Comparison of ENCODE assay signal across 11 mouse cellular contexts in genomic region chr1:138326091-138326490, GRCm38 (mm10). TPM values are rescaled to one million over a fixed set of nuclear protein-coding genes. Genes with fewer than 3 reads are reported as not detected.
DNase-seq lines count a peak whose midpoint lies in the region; ATAC-seq and TF ChIP-seq lines count a peak whose summit lies in the region.
"Had no signal": no experiment of that assay in that cellular context is flagged by ENCODE, and none has a peak within 500 bp of the region (broad histone marks: within the 10 kb centered on the region; RNA-seq: fewer than 3 reads in every experiment).

No protein-coding gene starts in this region.

- TF ChIP-seq CTCF in stomach, postnatal 0 days (IDR thresholded peaks at IDR 0.05; ENCODE audit: low read depth): no peak

- 39% methylated on average over 4 of the region's 4 CpGs for WGBS in intestine, embryonic 16.5 days
- WGBS in intestine, embryonic 15.5 days: 44% methylated on average over 4 of the region's 4 CpGs
- WGBS in forebrain, embryonic 16.5 days: 15% methylated on average over 4 of the region's 4 CpGs
- 24% methylated on average over 4 of the region's 4 CpGs for WGBS in hindbrain, embryonic 15.5 days
- 38% methylated on average over 4 of the region's 4 CpGs for WGBS in stomach, postnatal 0 days

- H3K4me1 ChIP-seq in intestine, embryonic 16.5 days (ENCODE audit: control insufficient read depth, insufficient read depth, low read length): no peaks in the 10 kb centered on the region
- H3K4me1 ChIP-seq in intestine, embryonic 15.5 days (replicated peaks): no peaks in the 10 kb centered on the region
- peaks cover 4% of the 10 kb centered on the region; the same call in 1 of the 2 replicates for H3K4me1 ChIP-seq in forebrain, embryonic 16.5 days (replicated peaks; ENCODE audit: control insufficient read depth, insufficient read depth, low read length)
- H3K4me1 ChIP-seq in hindbrain, embryonic 15.5 days (replicated peaks): peaks cover 13% of the 10 kb centered on the region
- no peaks in the 10 kb centered on the region for H3K4me1 ChIP-seq in stomach, postnatal 0 days (replicated peaks; ENCODE audit: control insufficient read depth, insufficient read depth)
- H3K4me1 ChIP-seq: liver, embryonic 12.5 days; neural tube, embryonic 12.5 days had no signal

- ATAC-seq in intestine, embryonic 16.5 days: 0 out of 2 replicates have a peak, but pooled peaks have one; percentile 23
- no peak for ATAC-seq in intestine, embryonic 15.5 days
- ATAC-seq in forebrain, embryonic 16.5 days: peak; percentile 57
- ATAC-seq in hindbrain, embryonic 15.5 days (ENCODE audit: low FRiP score, low read depth): peak; percentile 89
- ATAC-seq in stomach, postnatal 0 days (ENCODE audit: low FRiP score, low TSS enrichment): no peak
- ATAC-seq: liver, embryonic 12.5 days had no signal

- peak; percentile 26 to 77 for DNase-seq in lung, postnatal 4 days
- no peak for DNase-seq in urinary bladder, postnatal 10 days (ENCODE audit: low spot score)
- no peak for DNase-seq in left cerebral cortex, adult 11 months (ENCODE audit: low spot score)
- DNase-seq in stomach, postnatal 0 days (ENCODE audit: low spot score): no peak
- DNase-seq: cerebellum, adult 8-10 months had no signal

- H3K36me3 ChIP-seq in intestine, embryonic 16.5 days (ENCODE audit: control insufficient read depth, insufficient read depth, low read length): no peaks in the 10 kb centered on the region
- no peaks in the 10 kb centered on the region for H3K36me3 ChIP-seq in intestine, embryonic 15.5 days
- H3K36me3 ChIP-seq in forebrain, embryonic 16.5 days (ENCODE audit: control insufficient read depth, insufficient read depth): no peaks in the 10 kb centered on the region
- no peaks in the 10 kb centered on the region for H3K36me3 ChIP-seq in hindbrain, embryonic 15.5 days
- H3K36me3 ChIP-seq in stomach, postnatal 0 days (ENCODE audit: control insufficient read depth, insufficient read depth, low read length): no peaks in the 10 kb centered on the region
- H3K36me3 ChIP-seq: liver, embryonic 12.5 days; neural tube, embryonic 12.5 days had no signal

- H3K9me3 ChIP-seq in intestine, embryonic 16.5 days (ENCODE audit: control insufficient read depth, low read length): no peaks in the 10 kb centered on the region
- no peaks in the 10 kb centered on the region for H3K9me3 ChIP-seq in intestine, embryonic 15.5 days
- H3K9me3 ChIP-seq in forebrain, embryonic 16.5 days (ENCODE audit: control insufficient read depth, low read length): no peaks in the 10 kb centered on the region
- H3K9me3 ChIP-seq in hindbrain, embryonic 15.5 days: no peaks in the 10 kb centered on the region
- H3K9me3 ChIP-seq in stomach, postnatal 0 days (ENCODE audit: control insufficient read depth, low read length): no peaks in the 10 kb centered on the region
- H3K9me3 ChIP-seq: liver, embryonic 12.5 days; neural tube, embryonic 12.5 days had no signal

- H3K9ac ChIP-seq in intestine, embryonic 16.5 days (ENCODE audit: low read depth, low read length): no peak overlapping the region
- H3K9ac ChIP-seq in intestine, embryonic 15.5 days: no peak overlapping the region
- no peak overlapping the region for H3K9ac ChIP-seq in forebrain, embryonic 16.5 days (replicated peaks; ENCODE audit: low read depth, low read length)
- no peak overlapping the region for H3K9ac ChIP-seq in hindbrain, embryonic 15.5 days
- H3K9ac ChIP-seq in stomach, postnatal 0 days (ENCODE audit: low read length): no peak overlapping the region
- H3K9ac ChIP-seq: liver, embryonic 12.5 days; neural tube, embryonic 12.5 days had no signal

- no peak for TF ChIP-seq EP300 in stomach, postnatal 0 days (optimal IDR thresholded peaks at IDR 0.05)

- no peaks in the 10 kb centered on the region for H3K27me3 ChIP-seq in intestine, embryonic 16.5 days (replicated peaks; ENCODE audit: control insufficient read depth, insufficient read depth, low read length)
- H3K27me3 ChIP-seq in intestine, embryonic 15.5 days (replicated peaks): no peaks in the 10 kb centered on the region
- no peaks in the 10 kb centered on the region for H3K27me3 ChIP-seq in forebrain, embryonic 16.5 days (replicated peaks; ENCODE audit: control insufficient read depth, insufficient read depth, low read length)
- H3K27me3 ChIP-seq in hindbrain, embryonic 15.5 days: peaks cover 6% of the 10 kb centered on the region; the same call in 1 of the 2 replicates
- no peaks in the 10 kb centered on the region for H3K27me3 ChIP-seq in stomach, postnatal 0 days (ENCODE audit: control insufficient read depth, insufficient read depth, low read length)
- H3K27me3 ChIP-seq: liver, embryonic 12.5 days; neural tube, embryonic 12.5 days had no signal

- no peak overlapping the region for H3K4me3 ChIP-seq in intestine, embryonic 16.5 days (ENCODE audit: low read length)
- no peak overlapping the region for H3K4me3 ChIP-seq in intestine, embryonic 15.5 days (replicated peaks)
- H3K4me3 ChIP-seq in forebrain, embryonic 16.5 days (replicated peaks; ENCODE audit: low read length): no peak overlapping the region
- no peak overlapping the region for H3K4me3 ChIP-seq in hindbrain, embryonic 15.5 days
- H3K4me3 ChIP-seq in stomach, postnatal 0 days (ENCODE audit: low read depth, low read length): no peak overlapping the region
- H3K4me3 ChIP-seq: liver, embryonic 12.5 days; neural tube, embryonic 12.5 days had no signal

- H3K27ac ChIP-seq in intestine, embryonic 16.5 days (ENCODE audit: low read length): no peak overlapping the region
- H3K27ac ChIP-seq in intestine, embryonic 15.5 days: no peak overlapping the region
- no peak overlapping the region for H3K27ac ChIP-seq in forebrain, embryonic 16.5 days (ENCODE audit: low read length)
- no peak overlapping the region for H3K27ac ChIP-seq in hindbrain, embryonic 15.5 days (replicated peaks)
- no peak overlapping the region for H3K27ac ChIP-seq in stomach, postnatal 0 days (replicated peaks)
- H3K27ac ChIP-seq: liver, embryonic 12.5 days; neural tube, embryonic 12.5 days had no signal

- H3K4me2 ChIP-seq in intestine, embryonic 16.5 days (ENCODE audit: low read depth, low read length): no peak overlapping the region
- H3K4me2 ChIP-seq in intestine, embryonic 15.5 days (replicated peaks): no peak overlapping the region
- no peak overlapping the region for H3K4me2 ChIP-seq in forebrain, embryonic 16.5 days (ENCODE audit: low read length)
- no peak overlapping the region for H3K4me2 ChIP-seq in hindbrain, embryonic 15.5 days
- H3K4me2 ChIP-seq in stomach, postnatal 0 days (replicated peaks; ENCODE audit: low read depth): no peak overlapping the region
- H3K4me2 ChIP-seq: liver, embryonic 12.5 days; neural tube, embryonic 12.5 days had no signal

RNA-seq across cellular contexts. Expression of gene Atp6v1g3, which starts 52.6 kb away (rescaled TPM):
- not detected in 2 replicates for polyA plus RNA-seq in intestine, embryonic 16.5 days (2015; fragmentation: Nextera tagmentation; extraction: Ambion mirVana)
- not detected in 2 replicates for polyA plus RNA-seq in intestine, embryonic 15.5 days (2015; fragmentation: Nextera tagmentation; extraction: Ambion mirVana)
- polyA plus RNA-seq in forebrain, embryonic 16.5 days (2015; fragmentation: Nextera tagmentation; extraction: Ambion mirVana): not detected in 2 replicates
- polyA plus RNA-seq in hindbrain, embryonic 15.5 days (2015; fragmentation: Nextera tagmentation; extraction: Ambion mirVana): not detected in 2 replicates
- polyA plus RNA-seq in stomach, postnatal 0 days (2015; fragmentation: Nextera tagmentation; extraction: Ambion mirVana): not detected in 2 replicates
- polyA plus RNA-seq: liver, embryonic 12.5 days; neural tube, embryonic 12.5 days had no signal

Comparison
In these comparisons a context has a peak if more than half of its experiments do, and no peak if none do; other contexts are left out.
1. ATAC-seq: peak in intestine, embryonic 16.5 days (single experiment), forebrain, embryonic 16.5 days (single experiment) and hindbrain, embryonic 15.5 days (single experiment); none in intestine, embryonic 15.5 days (single experiment) and stomach, postnatal 0 days (single experiment).
2. DNase-seq: peak in lung, postnatal 4 days (2 of 2); none in urinary bladder, postnatal 10 days (single experiment), left cerebral cortex, adult 11 months (single experiment) and stomach, postnatal 0 days (single experiment).